Mouse (Mus musculus) cortical plate, adult 2 months (tissue): Measurements from ENCODE around the gene Psmg3.

Experiments used
- CTCF ChIP-seq: fragments of 200-500 bp; IDR thresholded peaks from 2 replicates; pipeline ENCODE4 v1.5.1; 2011; ENCODE audit warnings: mild to moderate bottlenecking, control low read depth, low read length; ENCODE audit not compliant: insufficient read depth; ENCODE audit errors: extremely low read depth
- POLR2A ChIP-seq: fragments of 200-500 bp; IDR thresholded peaks from 2 replicates; pipeline ENCODE4 v1.6.1; 2011; ENCODE audit warnings: mild to moderate bottlenecking, low read length, control low read depth; ENCODE audit not compliant: insufficient read depth; ENCODE audit errors: extremely low read depth

DNA sequence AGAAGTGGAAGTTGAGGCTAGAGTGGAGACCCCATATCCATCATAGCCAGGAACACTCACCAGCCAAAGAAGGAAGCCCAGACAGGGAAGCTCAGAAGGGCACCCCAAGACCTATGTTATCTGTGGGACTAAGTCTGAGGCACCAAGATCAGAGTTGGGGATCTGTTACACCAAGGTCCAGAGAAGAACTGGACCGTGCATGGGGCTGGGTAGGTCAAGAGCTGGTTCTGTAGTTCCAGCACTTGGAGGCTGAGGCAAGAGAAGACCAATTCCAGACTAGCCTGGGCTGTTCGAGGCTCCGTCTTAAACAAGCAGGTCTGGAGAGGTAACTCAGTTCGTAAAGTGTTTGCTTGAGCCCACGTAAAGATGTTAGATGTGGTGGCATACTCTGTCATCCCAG is 32.5 kb downstream of the Psmg3 start:
- TF ChIP-seq POLR2A = no peak
- no peak for TF ChIP-seq CTCF
